Mouse (Mus musculus): Measurements from ENCODE around the gene Fancd2os. TPM values are rescaled to one million over a fixed set of nuclear protein-coding genes. Genes with fewer than 3 reads are reported as not detected.

Fancd2os gene
- 0.04 TPM in 1 of 2 replicates, not detected in the other for polyA plus RNA-seq (2012; rRNA removed)

DNA sequence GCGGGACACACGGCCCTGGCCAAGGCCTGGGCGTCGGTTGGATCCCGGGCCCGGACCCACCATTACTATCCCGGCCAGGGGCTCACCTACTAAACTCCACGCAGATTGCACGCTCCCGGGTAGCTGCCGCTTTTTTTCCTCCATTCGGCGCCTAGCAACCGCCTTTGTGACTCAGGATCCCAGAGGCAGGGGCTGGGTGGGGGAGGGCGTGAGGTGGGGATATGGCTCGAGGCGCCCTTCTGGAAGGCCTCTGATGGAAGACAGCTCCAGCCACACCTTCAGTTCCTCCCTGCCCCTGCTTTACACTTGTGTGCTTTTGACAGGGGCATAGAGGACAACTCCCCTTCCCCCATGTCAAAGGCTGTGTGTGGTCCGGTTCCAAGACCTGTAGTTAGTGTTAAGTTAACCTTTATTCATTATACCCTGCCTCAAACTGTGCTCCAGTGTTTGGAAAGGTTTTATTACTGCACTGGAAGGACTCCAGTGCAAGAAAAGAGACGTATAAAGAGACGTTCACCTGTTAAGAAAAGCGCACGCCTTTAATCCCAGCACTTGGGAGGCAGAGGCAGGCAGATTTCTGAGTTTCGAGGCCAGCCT, at the start of gene Fancd2os:
Gene Fancd2os, minus strand, starts transcription at position 173 of the 597 bp plus-strand sequence.

GRCm38 (mm10) chr6:113638302-113639040, 38.0 kb upstream of the Fancd2os start, which contains the start of gene Irak2:
Gene Irak2 (plus strand): TSS chr6:113638467.

DNA sequence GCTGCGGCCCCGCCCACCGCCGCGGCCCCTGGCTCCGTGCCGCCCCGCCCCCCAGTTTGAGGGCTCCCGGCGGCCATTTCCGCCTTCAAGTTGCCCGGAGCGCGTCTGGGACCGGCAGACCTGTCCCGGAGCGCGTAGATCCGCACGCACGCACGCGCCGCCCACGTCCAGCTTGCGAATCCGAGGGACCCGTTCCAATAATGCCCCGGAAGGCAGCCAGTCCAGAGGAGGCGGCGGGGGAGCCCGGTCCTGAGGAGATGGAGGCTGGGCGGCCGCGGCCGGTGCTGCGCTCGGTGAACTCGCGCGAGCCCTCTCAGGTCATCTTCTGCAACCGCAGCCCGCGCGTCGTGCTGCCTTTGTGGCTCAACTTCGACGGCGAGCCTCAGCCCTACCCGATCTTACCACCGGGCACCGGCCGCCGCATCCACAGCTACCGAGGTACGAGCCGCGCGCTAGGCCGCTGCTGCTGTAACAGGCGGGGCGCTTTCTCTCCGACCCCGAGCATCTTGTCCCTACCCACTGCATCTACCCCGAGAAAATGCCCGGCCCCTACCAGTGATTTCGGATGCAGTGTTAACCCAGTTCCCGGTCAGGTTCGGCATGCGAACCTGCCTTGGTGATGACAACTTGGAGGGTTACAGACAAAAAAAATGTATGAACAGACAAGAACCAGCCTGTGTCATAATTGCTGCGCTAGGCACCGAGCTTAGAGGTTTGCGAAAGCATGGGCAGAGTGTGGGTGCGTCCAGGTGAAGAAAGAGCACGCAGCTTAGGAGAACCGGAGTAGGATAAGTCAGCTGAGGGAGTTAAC, 23.6 kb upstream of the Fancd2os start, which contains the start of gene Vhl:
Gene Vhl, plus strand, starts transcription at position 19 of the 811 bp plus-strand sequence.

DNA sequence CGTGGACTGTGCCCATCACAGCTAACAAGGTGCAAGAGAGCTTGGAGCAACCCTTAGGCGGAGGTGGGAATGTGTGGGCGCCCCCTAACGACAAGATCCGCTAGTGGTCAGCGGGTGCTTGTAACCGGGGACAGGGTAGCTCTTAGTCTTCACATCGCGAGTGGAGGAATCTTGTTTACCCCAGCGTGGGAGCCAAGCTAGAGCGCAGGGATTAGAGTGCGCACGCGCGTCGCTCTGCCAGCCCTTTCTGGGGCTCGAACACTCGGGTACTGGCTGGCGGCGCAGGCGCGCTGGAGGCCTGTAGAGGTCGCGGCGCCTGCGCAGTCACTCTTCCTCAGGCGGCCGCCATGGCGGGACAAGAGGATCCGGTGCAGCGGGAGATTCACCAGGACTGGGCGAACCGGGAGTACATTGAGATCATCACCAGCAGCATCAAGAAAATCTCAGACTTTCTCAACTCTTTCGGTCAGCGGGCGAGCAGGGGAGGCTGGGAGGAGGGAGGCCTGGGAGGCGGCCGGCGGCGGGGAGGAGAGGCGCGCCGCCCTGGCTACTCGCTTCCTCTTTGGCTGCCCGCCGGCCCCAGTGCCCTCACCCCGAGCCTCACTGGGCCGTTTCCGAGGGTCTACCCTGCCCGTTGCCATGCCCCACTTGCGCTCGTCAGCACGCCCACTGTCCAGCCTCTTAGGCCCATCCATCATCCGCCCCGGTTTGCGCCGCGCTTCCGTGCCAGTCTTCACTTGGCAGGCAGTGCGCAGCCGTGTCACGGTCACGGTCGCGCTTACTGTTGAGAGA, 4.1 kb upstream of the Fancd2os start, which contains the start of gene Brk1:
Gene Brk1, plus strand, starts transcription at position 341 of the 792 bp plus-strand sequence.

Other genes with a start within 250 kb of the Fancd2os start
- gene Tada3, start 222.8 kb downstream of the Fancd2os start, polyA plus RNA-seq (2012; rRNA removed) = 70.0 and 78.9 TPM in 2 replicates
- gene Arpc4, start 222.6 kb downstream of the Fancd2os start, polyA plus RNA-seq (2012; rRNA removed) = 132 and 137 TPM in 2 replicates
- gene Ttll3, start 211.5 kb downstream of the Fancd2os start, polyA plus RNA-seq (2012; rRNA removed) = 22.2 and 22.8 TPM in 2 replicates
- gene Rpusd3, start 181.4 kb downstream of the Fancd2os start, polyA plus RNA-seq (2012; rRNA removed) = 20.9 and 21.9 TPM in 2 replicates
- 0.04 and 0.07 TPM in 2 replicates for gene Cidec, start 165.0 kb downstream of the Fancd2os start, polyA plus RNA-seq (2012; rRNA removed)
- 69.3 and 70.5 TPM in 2 replicates for gene Jagn1, start 158.1 kb downstream of the Fancd2os start, polyA plus RNA-seq (2012; rRNA removed)
- 0.13 and 0.36 TPM in 2 replicates for gene Il17re, start 142.2 kb downstream of the Fancd2os start, polyA plus RNA-seq (2012; rRNA removed)
- gene Il17rc, start 129.3 kb downstream of the Fancd2os start, polyA plus RNA-seq (2012; rRNA removed) = 3.5 and 4.0 TPM in 2 replicates
- gene Creld1, start 117.4 kb downstream of the Fancd2os start, polyA plus RNA-seq (2012; rRNA removed) = 43.0 and 44.8 TPM in 2 replicates
- 13.0 and 13.1 TPM in 2 replicates for gene Prrt3, start 98.8 kb downstream of the Fancd2os start, polyA plus RNA-seq (2012; rRNA removed)
- gene Emc3, start 69.1 kb downstream of the Fancd2os start, polyA plus RNA-seq (2012; rRNA removed) = 74.1 and 76.8 TPM in 2 replicates
- gene Fancd2, start 69.0 kb downstream of the Fancd2os start, polyA plus RNA-seq (2012; rRNA removed) = 4.5 and 4.6 TPM in 2 replicates
- gene Brk1, start 4.1 kb upstream of the Fancd2os start, polyA plus RNA-seq (2012; rRNA removed) = 247 and 262 TPM in 2 replicates
- gene Vhl, start 23.2 kb upstream of the Fancd2os start, polyA plus RNA-seq (2012; rRNA removed) = 55.8 and 61.6 TPM in 2 replicates
- 4.9 and 5.6 TPM in 2 replicates for gene Irak2, start 37.8 kb upstream of the Fancd2os start, polyA plus RNA-seq (2012; rRNA removed)
- 32.8 and 33.1 TPM in 2 replicates for gene Tatdn2, start 96.3 kb upstream of the Fancd2os start, polyA plus RNA-seq (2012; rRNA removed)
- gene Ghrl, start 119.2 kb upstream of the Fancd2os start, polyA plus RNA-seq (2012; rRNA removed) = 0.13 and 0.47 TPM in 2 replicates
- 189 and 193 TPM in 2 replicates for gene Sec13, start 140.0 kb upstream of the Fancd2os start, polyA plus RNA-seq (2012; rRNA removed)

Data from central nervous system, embryonic 18 days (tissue).